Mouse (Mus musculus): ENCODE data around the gene Xaf1. TPM values are rescaled to one million over a fixed set of nuclear protein-coding genes. Genes with fewer than 3 reads are reported as not detected.

Gene Xaf1
- polyA plus RNA-seq, 1 experiment, result 148 TPM

- Histone ChIP-seq H3K27ac (ENCODE audit: insufficient read depth, low read depth, low read length) (no peak overlapping the region), H3K4me1 (ENCODE audit: control insufficient read depth, insufficient read depth, low read length) (no peaks in the 10 kb centered on the region), H3K4me3 (ENCODE audit: insufficient read depth, low read length) (no peak overlapping the region)
- TF ChIP-seq POLR2A (IDR thresholded peaks at IDR 0.05; ENCODE audit: borderline replicate concordance, low read depth, low read length), result no peak
- no peak for TF ChIP-seq CTCF (IDR thresholded peaks at IDR 0.05; ENCODE audit: low read depth, low read length)
These were observed 19.5 kb upstream of the Xaf1 start for GRCm38 (mm10) chr11:72281852-72282400.

GRCm38 (mm10) chr11:72283486-72284224 lies 17.8 kb upstream of the Xaf1 start:
- Histone ChIP-seq H3K27ac (ENCODE audit: insufficient read depth, low read depth, low read length) (no peak overlapping the region), H3K4me1 (ENCODE audit: control insufficient read depth, insufficient read depth, low read length) (no peaks in the 10 kb centered on the region), H3K4me3 (ENCODE audit: insufficient read depth, low read length) (no peak overlapping the region)
- no peak for TF ChIP-seq POLR2A (IDR thresholded peaks at IDR 0.05; ENCODE audit: borderline replicate concordance, low read depth, low read length)
- TF ChIP-seq CTCF (IDR thresholded peaks at IDR 0.05; ENCODE audit: low read depth, low read length), result no peak

- Histone ChIP-seq H3K4me3 (ENCODE audit: insufficient read depth, low read length) (no peak overlapping the region), H3K4me1 (ENCODE audit: control insufficient read depth, insufficient read depth, low read length) (no peaks in the 10 kb centered on the region), H3K27ac (ENCODE audit: insufficient read depth, low read depth, low read length) (no peak overlapping the region)
- TF ChIP-seq POLR2A (IDR thresholded peaks at IDR 0.05; ENCODE audit: borderline replicate concordance, low read depth, low read length) (no peak), CTCF (IDR thresholded peaks at IDR 0.05; ENCODE audit: low read depth, low read length) (no peak)
These were observed 16.8 kb upstream of the Xaf1 start for GRCm38 (mm10) chr11:72284532-72285182.

GRCm38 (mm10) chr11:72285971-72286480 lies 15.4 kb upstream of the Xaf1 start:
- H3K27ac ChIP-seq (ENCODE audit: insufficient read depth, low read depth, low read length), result no peak overlapping the region
- H3K4me3 ChIP-seq (ENCODE audit: insufficient read depth, low read length), result no peak overlapping the region
- no peaks in the 10 kb centered on the region for H3K4me1 ChIP-seq (ENCODE audit: control insufficient read depth, insufficient read depth, low read length)
- no peak for TF ChIP-seq POLR2A (IDR thresholded peaks at IDR 0.05; ENCODE audit: borderline replicate concordance, low read depth, low read length)

- no peaks in the 10 kb centered on the region for H3K4me1 ChIP-seq (ENCODE audit: control insufficient read depth, insufficient read depth, low read length)
- no peak overlapping the region for H3K4me3 ChIP-seq (ENCODE audit: insufficient read depth, low read length)
- H3K27ac ChIP-seq (ENCODE audit: insufficient read depth, low read depth, low read length), result no peak overlapping the region
- TF ChIP-seq CTCF (IDR thresholded peaks at IDR 0.05; ENCODE audit: low read depth, low read length) (no peak), POLR2A (IDR thresholded peaks at IDR 0.05; ENCODE audit: borderline replicate concordance, low read depth, low read length) (no peak)
These were observed 14.8 kb upstream of the Xaf1 start for GRCm38 (mm10) chr11:72286651-72287050.

- TF ChIP-seq POLR2A (IDR thresholded peaks at IDR 0.05; ENCODE audit: borderline replicate concordance, low read depth, low read length) (no peak), CTCF (IDR thresholded peaks at IDR 0.05; ENCODE audit: low read depth, low read length) (no peak)
- H3K27ac ChIP-seq (ENCODE audit: insufficient read depth, low read depth, low read length), result no peak overlapping the region
- H3K4me3 ChIP-seq (ENCODE audit: insufficient read depth, low read length), result no peak overlapping the region
- H3K4me1 ChIP-seq (ENCODE audit: control insufficient read depth, insufficient read depth, low read length), result no peaks in the 10 kb centered on the region
These were observed 14.3 kb upstream of the Xaf1 start for GRCm38 (mm10) chr11:72287126-72287525.

- Histone ChIP-seq H3K4me1 (ENCODE audit: control insufficient read depth, insufficient read depth, low read length) (no peaks in the 10 kb centered on the region), H3K4me3 (ENCODE audit: insufficient read depth, low read length) (no peak overlapping the region), H3K27ac (ENCODE audit: insufficient read depth, low read depth, low read length) (no peak overlapping the region)
- TF ChIP-seq POLR2A (IDR thresholded peaks at IDR 0.05; ENCODE audit: borderline replicate concordance, low read depth, low read length), result no peak
- TF ChIP-seq CTCF (IDR thresholded peaks at IDR 0.05; ENCODE audit: low read depth, low read length), result no peak
These were observed 13.9 kb upstream of the Xaf1 start for GRCm38 (mm10) chr11:72287543-72287942.

GRCm38 (mm10) chr11:72293116-72293515 lies 8.3 kb upstream of the Xaf1 start:
- no peaks in the 10 kb centered on the region for H3K4me1 ChIP-seq (ENCODE audit: control insufficient read depth, insufficient read depth, low read length)
- H3K27ac ChIP-seq (ENCODE audit: insufficient read depth, low read depth, low read length), result no peak overlapping the region
- TF ChIP-seq CTCF (IDR thresholded peaks at IDR 0.05; ENCODE audit: low read depth, low read length) (no peak), POLR2A (IDR thresholded peaks at IDR 0.05; ENCODE audit: borderline replicate concordance, low read depth, low read length) (no peak)
- no peak overlapping the region for H3K4me3 ChIP-seq (ENCODE audit: insufficient read depth, low read length)

- Histone ChIP-seq H3K4me1 (ENCODE audit: control insufficient read depth, insufficient read depth, low read length) (peaks cover 12% of the 10 kb centered on the region), H3K4me3 (ENCODE audit: insufficient read depth, low read length) (peak overlapping the region; percentile 63), H3K27ac (ENCODE audit: insufficient read depth, low read depth, low read length) (no peak overlapping the region)
- TF ChIP-seq CTCF (IDR thresholded peaks at IDR 0.05; ENCODE audit: low read depth, low read length), result no peak
- TF ChIP-seq POLR2A (IDR thresholded peaks at IDR 0.05; ENCODE audit: borderline replicate concordance, low read depth, low read length), result no peak
These were observed 801 bp downstream of the Xaf1 start for GRCm38 (mm10) chr11:72302230-72302629.

- H3K27ac ChIP-seq (ENCODE audit: insufficient read depth, low read depth, low read length), result no peak overlapping the region
- TF ChIP-seq POLR2A (IDR thresholded peaks at IDR 0.05; ENCODE audit: borderline replicate concordance, low read depth, low read length) (no peak), CTCF (IDR thresholded peaks at IDR 0.05; ENCODE audit: low read depth, low read length) (no peak)
- no peak overlapping the region for H3K4me3 ChIP-seq (ENCODE audit: insufficient read depth, low read length)
- no peaks in the 10 kb centered on the region for H3K4me1 ChIP-seq (ENCODE audit: control insufficient read depth, insufficient read depth, low read length)
These were observed 6.0 kb downstream of the Xaf1 start for GRCm38 (mm10) chr11:72307461-72307860.

All from bone marrow macrophage, adult 2 months (primary cell).